Mouse (Mus musculus) lung, embryonic 16.5 days (tissue): ENCODE measurements around the gene Kynu. TPM values are rescaled to one million over a fixed set of nuclear protein-coding genes. Genes with fewer than 3 reads are reported as not detected.

ENCODE experiments used
- polyA plus RNA-seq: library from polyadenylated mRNA; unstranded; fragments of >200 nt; fragmentation: Nextera tagmentation; extraction: Ambion mirVana; gene quantifications from 2 replicates; pipeline ENCODE4 v1.2.1, GENCODE M21; 2015

The Kynu gene
- polyA plus RNA-seq, 1 experiment from 2014 or later: 0.23 TPM

Other genes with a start within 250 kb of the Kynu start
- 2.1 and 2.5 TPM in 2 replicates for gene Arhgap15, start 193.5 kb downstream of the Kynu start, polyA plus RNA-seq